Mouse (Mus musculus): Measurements from ENCODE around the gene Gdf15.
A peak's percentile ranks its signal among the peaks of the same experiment; 100 is the strongest.
"Not testable (repeated sequence)": the region's sequence is repeated elsewhere in the genome, so short reads cannot be mapped to it uniquely, and the experiment has no call there.

Gdf15 gene

DNA sequence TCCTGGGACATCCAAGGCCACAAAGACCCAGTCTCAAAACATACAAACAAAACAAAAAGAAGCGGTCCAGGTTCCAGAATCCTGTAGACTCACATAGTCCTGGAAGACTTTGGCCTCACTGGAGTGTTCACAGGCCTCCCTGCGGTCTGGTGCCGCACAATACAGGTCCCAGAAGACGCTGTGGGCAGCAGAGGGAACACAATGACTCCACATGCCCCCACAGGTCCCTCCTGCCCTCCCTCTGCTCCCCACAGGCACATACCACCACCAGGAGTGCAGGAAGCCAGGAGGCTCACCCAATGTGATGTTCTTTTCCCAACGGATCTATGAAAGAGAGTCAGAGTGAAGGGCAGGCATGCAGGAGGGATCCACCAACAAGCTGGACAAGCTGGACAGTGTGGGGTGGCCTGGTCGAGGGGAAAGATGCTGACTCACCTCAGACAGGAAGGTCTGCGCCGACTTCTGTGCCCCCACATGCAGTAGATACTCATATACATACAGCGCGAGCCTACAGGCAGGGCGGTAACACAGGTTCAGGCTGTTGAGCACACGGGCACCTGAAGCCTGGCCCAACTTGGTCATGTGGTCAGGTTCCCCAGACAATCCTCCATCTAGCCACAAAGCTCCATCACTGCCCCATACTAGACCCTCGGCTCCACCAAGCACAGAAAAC, 30.0 kb downstream of the Gdf15 start:
- DNase-seq, result no peak

DNA sequence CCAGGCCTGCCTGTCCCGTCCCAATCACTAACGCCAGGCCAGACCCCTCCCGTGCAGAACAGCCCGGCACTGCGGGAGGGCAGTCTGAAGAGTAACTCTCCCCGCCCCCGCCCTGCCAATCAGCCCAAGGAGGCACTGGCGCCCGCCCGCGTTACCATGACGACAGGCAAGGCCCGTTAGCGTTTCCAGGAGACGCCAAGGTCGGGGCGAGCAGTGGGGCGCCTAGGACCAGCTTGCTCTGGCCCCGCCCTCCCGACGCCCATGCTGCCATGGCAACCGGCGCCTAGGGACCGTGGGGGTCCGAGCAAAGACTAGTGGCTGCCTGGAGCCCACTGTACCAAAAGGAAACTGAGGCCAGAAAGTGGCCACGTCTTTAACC, 31.0 kb downstream of the Gdf15 start:
- DNase-seq, result peak; percentile 91 to 94

DNA sequence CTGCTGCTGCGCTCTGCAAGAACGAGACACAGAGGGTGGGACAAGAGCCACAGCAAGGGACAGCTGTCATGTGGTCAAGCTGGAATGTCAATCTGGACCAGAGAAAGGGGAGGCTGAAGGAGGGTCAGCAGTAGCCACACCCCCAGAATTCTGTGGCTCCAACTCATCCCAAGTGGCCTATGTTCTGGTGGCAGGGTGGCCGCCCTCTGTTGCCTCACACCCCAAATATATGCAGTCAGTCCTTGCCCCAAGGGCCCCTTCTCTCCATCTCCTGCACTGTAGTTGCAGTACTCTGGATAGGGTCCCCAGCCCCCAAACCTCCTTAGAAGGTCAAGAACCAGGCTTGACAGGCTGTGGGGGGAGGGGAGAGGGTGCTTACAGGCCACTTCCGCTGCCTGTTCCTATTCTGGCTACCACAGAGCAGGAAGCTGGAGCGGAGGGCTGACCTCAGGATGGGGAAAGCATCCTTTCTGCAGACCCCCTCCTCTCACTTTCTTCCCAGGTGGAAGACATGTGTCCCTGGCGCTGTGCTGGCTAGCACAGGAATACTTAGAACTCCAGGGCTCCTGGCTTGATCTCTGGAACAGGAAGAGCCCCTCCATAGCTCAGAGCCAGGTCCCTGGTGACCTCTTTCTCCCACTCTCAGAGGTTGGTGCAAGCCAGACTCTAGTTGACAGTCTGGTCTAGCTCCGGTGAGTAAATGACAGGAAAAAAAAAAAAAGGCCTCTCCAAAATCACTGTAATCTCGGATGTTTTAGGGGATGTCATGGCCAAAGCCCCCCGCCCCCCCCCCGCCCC, 31.6 kb downstream of the Gdf15 start:
- DNase-seq, result peak; percentile 74 to 80

DNA sequence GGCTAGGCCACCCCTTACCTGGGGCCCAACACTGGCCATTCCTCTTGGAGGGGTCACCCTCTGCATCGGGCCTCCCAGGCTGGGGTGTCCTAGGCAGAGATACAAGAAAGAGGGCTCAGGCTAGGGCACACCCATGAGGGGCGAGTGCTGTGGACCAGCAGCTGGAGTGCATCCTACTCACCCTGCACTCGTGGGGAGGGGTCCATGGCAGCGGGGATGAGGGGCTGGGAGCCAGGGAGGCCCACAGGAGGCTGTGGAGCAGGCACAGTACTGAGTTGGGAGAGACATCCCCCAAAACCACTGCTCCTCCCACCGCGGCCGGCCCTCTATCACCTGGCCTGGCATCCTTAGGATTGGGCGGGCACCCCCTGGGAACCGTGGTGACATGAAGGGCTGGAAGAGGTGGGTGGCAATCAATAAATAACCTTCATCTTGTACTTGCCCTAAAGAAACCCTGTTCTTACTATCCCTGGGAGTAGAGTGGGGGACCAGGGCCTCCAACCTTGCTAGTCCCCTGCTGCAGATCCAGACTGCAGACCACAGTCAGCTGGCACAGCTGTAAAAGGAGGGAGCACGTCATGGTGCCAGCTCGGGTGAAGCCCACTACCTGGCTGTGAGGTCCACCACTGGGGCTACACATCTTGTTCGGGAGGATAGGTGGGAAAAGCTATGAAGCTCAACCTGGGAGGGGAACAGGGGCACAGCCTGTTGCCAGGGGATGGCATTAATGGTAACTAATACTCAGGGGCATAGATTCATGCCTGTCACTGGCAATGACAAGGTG, 32.6 kb downstream of the Gdf15 start:
- DNase-seq, result peak in 1 of 2 experiments; percentile 39

DNA sequence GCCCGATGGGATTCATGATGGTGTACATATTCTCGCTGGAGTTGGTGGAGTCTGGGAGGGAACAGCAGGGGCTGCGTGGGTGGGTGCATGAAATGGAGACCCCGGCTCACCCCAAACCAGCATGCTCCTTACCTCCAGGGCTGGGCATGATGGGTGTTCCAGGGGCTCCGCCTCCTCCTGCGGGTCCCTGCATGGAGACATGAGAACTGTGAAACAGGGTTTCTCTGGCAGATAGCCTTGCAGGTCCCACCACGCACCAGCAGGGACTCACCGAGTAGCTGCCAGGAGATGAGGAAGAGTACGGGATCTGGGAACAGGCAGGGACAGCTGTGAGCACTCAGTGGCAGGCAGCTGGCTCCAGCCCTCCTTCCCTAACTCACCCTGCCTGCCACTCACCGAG, 33.5 kb downstream of the Gdf15 start:
- DNase-seq, result no peak

DNA sequence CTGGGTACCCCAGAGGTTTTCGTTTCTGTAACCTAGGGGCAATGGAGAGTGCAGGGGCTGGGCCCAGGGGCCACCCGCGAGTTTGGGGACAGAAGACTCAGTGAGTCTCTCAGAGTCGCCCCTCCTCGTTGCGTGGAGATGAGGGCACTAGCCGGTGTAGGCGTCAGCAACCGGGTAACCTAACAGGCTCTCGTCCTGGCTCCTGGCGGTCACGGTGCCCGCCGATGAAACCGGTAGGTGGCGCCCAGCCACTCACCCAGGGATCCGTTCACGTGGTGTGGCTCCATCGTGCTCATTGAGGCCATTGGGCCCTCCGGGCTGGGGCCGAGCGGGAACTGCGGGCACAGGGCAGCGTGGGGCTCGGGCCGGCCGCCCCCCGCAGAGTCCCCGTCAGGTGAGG, 34.0 kb downstream of the Gdf15 start:
- DNase-seq, result peak; percentile 88 to 92

DNA sequence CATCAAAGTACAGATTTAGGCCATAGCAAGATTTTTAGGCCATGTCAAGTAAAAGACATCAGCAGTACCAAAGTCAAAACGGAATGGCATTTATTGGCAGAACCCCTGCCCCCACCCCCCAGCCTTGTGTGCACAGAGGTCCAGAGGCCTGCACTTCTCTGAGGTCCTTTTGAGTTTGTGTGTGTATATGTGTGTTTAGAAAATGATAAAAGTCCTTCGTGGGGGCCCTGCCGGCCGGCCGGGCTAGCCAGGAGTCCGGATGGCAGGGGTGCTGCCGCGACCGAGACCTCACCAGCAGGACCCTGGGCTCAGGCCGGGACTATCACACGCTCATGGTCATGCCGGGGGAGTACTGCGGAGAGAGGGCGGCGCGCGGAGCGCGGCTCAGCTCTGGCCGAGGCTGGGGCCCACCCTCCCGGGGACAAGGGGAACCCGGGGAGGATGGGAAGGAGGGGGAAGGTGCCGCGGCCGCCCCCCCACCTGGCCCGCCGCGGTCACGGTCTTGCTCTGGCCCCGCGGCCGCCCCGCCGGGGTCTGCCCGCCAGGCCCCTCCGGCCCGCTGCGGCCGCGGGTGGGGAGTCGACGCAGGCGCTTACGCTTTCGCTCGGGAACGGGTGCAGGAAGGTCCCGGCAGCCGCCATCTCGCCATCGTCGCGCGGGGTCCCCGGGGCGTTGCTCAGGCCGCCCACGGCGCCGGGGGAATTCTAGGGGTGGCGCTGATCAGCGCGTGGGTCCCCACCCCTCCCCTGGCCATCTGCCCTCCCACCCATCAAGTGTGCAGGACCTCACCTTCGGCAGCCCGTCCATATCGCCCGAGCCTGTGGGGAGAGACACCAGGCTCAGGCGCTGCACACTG, 34.6 kb downstream of the Gdf15 start:
- DNase-seq, result no peak

DNA sequence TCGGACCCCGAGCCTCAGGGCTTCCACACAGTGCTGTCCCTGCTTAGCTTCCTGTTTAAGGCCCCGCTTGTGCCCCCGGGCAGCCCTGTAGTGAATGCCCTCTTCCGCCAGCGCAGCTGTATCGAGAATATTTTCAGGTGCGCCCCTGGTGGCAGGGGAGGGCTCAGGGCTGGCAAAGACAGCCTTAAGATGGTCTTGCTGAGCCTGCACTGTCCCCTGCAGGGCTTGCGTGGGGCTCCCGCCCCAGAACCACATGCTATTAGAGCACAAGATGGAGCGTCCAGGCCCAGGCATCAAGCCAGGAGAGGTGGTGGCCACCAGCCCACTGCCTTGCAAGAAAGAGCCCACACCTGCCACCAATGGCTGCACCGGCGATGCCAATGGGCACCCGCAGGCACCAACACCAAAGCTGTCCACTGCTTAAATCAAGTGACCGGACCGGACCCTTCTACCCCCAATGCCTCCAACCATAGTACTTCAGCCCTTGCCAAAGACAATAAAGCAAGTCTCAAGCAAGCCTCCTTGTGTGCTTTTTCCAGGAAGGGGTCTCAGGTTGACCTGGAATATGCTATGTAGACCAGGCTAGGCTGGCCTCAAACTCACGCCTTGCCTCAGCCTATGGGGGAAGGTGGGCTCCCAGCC, 35.4 kb downstream of the Gdf15 start:
- peak in 1 of 2 experiments; percentile 55 for DNase-seq

DNA sequence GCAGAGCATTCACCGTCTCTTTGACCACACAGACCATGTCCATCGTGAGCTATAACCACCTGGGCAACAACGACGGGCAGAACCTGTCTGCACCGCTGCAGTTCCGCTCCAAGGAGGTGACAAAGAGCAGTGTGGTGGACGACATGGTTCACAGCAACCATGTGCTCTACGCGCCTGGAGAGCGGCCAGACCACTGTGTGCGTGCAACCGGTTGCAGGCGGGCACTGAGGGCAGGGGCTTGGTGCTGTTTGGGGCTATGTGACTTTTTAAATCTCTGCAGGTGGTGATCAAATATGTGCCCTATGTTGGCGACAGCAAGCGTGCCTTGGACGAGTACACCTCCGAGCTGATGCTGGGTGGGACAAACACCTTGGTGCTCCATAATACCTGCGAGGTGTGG, 36.0 kb downstream of the Gdf15 start:
- DNase-seq, result peak in 1 of 2 experiments; percentile 59

DNA sequence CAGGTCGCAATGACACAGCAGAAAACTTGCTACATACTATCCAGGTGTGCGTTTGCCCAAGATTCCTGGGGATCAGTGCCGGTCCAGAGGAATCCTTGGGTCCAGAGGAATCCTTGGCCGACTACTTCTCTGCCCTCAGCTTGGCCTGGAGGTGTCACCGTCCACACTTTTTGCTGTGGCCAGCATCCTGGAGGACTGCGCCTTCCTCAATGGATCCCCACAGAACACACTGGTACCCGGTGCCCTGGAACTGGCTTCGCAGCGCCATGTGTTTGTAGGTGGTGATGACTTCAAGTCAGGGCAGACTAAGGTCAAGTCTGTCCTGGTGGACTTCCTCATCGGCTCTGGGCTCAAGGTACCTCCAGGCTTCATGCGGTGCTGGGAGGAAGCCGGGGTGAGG, 36.4 kb downstream of the Gdf15 start:
- peak in 1 of 2 experiments; percentile 46 for DNase-seq

DNA sequence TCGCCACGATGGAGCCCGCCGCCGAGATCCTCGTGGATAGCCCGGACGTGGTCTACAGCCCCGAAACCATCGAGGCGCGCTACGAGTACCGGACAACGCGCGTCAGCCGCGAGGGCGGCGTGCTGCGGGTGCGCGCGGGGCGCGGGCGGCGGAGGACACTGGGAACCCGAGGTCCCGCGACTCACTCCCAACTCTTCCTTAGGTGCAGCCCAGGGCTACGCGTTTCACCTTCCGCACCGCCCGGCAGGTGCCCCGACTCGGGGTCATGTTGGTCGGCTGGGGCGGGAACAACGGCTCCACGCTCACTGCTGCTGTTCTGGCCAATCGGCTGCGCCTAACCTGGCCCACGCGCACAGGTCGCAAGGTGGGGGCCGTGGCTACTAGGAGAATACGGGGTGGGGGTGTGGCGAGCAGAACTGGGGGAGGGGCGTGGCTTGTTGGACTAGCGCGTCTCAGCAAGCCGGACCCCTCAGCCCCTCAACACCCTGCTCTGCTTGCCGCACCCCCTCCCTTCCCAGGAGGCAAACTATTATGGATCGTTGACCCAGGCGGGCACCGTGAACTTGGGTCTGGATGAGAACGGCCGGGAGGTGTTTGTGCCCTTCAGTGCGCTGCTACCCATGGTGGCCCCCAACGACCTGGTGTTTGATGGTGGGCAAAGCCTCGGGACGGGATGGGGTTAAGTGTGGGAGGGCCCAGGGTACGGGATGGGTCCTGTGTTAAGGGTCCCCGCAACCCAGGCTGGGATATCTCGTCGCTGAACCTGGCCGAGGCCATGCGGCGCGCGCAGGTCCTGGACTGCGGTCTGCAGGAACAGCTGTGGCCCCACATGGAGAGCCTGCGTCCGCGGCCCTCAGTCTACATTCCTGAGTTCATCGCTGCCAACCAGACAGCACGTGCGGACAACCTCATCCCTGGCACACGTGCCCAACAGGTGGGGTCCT, 37.4 kb downstream of the Gdf15 start:
- peak; percentile 58 to 82 for DNase-seq

DNA sequence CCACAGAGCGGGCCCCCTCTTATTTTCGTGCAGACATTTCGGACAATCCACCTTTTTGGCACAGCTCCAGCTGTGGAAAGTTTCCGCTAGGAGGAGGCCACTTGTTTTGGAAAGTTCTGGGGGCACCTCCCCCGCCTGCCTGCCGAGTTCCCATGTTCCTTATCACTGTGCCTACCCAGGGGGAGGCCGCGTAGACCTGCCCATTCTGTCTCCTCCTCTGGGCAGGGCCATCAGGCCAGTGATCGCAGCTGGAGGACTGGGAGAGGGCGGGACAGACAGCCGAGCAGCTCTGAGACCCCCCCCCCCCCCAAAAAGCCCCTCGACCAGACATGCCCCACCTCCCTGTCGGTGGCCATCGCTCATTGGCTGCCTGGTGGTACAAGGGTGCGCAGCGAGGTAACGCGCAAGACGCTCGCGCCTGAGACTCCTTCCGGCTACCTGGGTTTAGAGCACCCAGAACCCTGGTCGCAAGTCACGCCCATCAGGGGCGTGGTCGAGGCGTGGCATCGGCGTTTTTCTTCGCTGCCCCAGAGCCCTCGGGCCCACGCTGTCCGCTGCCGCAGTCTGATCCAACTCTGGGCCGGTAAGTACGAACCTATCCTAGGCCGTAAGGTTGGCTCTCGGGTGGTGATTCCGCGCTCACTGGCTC, 38.2 kb downstream of the Gdf15 start, which contains the start of gene Isyna1:
Isyna1 (plus strand) TSS at position 413 of the 649 bp plus-strand sequence.
- DNase-seq, result peak; percentile 93 to 97

DNA sequence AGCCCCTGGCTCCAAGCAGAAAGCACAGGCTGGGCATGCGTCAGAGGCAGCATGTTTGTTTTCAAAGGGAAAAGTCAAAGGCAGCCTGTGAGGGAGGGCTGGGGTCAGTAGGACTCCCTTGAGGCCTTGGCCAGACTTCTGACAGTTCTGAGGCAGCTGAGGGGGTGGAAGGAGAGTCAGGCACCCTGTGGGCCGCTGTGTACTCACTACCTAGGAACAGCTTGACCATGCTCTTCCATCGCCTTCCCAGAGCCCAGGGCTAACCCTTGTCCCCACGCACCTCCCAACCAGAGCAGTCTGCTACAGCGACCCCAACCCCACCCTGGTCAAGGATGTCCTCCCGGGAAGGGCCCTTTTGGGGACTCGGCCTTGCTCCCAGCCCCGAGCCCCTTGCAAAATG, 39.1 kb downstream of the Gdf15 start:
- DNase-seq, result peak; percentile 55 to 76

DNA sequence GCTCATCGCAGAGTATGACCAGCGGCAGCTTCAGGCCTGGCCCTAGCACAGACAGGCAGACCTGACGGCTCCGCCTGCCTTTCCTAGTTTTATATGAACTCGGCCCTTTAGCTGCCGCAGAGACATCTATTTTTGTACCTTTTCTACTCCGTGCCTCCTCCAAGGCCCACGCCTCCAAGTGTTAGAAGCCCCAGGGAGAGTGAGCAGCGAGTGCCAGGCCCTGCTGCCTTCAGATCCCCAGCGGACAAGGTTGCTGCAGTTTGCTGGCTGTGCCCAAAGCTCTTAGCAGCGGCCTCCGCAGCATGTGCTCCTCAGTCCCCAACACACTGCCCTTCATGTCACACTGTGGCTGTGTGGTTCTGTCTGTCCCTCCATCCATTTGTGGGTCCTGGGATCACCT, 40.7 kb downstream of the Gdf15 start:
- peak in 1 of 2 experiments; percentile 38 for DNase-seq

DNA sequence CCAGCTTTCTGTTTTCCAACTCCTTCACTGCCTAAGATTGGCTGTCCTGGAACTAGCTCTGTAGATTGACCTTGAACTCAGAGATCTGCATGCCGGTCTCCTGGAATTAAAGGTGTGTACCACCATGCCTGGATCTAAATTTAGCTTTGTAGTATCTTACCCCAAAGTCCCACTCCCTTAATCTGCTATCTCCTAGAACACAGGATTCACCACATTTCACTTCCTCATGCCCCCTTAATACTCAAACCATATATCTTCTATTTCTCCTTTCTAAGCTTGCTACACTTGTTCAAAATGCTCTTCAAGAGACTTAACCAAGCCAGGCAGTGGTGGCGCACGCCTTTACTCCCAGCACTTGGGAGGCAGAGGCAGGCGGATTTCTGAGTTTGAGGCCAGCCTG, 44.3 kb downstream of the Gdf15 start:
- DNase-seq, result not testable (repeated sequence)

DNA sequence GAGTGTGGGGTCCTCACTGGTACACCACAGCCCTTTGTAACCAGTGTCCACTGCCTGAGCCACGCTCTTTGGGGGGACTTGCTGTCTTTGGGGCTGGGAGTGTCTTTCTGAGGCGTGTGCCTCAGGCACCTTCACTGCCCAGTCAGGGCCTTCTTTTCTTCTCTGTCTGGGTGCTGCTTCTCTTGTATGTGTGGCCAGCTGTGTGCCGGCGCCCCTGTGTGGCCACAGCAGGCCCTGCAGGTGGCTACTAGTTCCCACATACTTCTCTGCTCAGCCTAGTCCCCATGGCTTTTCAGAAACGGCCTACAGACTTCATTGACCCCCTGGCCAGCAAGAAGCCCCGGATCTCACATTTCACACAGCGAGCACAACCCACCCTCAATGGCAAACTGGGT, 47.0 kb downstream of the Gdf15 start:
- peak; percentile 71 to 74 for DNase-seq

DNA sequence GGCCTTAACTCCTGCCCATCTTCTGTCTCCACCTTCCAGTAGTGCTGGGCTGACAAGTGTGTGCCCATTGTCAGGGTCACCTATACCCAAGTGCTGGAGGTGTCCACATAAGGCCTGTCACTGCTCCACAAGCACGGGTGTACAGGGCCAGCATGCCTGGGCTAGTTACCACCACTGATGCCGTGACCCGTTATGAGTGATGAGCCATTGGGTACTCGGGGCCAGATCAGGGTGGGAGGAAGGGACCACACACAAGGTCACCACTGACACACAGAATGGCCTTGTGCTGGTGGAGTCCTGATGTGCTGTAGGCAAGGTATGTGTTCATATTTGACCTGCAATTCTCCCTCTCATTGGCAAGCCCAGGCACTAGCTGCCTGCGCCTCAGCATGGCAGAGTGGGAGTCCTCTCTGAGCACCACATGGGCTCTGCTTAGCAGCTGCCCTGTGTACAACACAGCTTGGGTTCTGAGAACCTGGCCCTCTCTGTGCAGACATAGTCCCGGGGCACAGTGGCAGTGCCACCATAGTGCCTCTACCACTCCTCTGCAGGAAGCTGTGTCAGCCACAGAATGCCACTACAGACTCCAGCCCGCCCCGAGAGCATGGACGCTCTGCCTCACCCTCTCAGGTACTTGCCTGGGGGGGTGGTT, 47.5 kb downstream of the Gdf15 start:
- no peak for DNase-seq

DNA sequence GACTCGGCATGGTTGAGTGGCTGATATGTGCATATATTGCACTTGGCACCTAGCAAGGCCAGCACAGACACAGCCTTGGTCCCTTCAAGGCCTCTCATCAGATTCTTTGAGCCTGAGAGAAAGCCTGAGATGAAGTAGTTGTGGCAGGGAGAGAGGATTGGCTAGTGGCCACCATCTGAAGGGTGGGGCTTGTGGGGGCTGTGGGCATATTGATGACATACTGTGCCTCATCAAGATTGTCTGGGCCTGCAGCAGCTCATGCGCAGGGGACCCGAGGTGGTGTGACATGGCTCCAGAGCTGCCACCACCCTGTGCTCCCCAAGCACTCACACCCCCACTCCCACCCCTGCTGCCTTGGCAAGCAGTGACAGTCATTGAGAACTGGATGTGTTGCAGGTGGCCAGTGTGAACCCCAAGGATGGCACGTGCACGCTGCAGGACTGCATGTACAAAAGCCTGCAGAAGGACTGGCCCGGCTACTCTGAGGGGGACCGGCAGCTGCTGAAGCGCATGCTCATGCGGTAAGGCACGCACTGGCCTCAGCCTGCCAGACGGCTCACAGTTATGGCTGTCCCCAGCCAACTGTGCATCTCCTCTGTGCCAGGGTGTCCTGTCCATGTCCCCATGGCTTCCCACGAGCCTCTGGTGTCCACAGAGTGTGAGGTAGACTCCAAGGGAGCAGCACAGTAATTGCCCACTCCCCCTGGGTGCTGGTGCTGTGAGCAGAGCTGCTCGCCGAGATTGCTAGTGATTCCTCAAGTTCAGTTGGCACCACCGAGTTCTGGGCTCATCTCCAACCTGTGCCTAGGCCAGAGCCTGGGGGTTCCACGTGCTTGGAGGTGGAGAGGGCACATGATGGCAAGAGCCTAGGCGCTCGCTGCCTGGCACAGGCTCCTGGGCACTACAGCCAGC, 48.5 kb downstream of the Gdf15 start:
- DNase-seq, result no peak
